Mouse (Mus musculus) brain, adult 2 months (tissue): Measurements from ENCODE around the gene Lpp.

Experiments used
- DNase-seq: peaks from one replicate; pipeline ENCODE4 v3.0.0; 2011; ENCODE audit warnings: low read depth, low spot score

Gene Lpp

GRCm38 (mm10) chr16:24622226-24623194 is 229.2 kb downstream of the Lpp start:
- no peak for DNase-seq

DNA sequence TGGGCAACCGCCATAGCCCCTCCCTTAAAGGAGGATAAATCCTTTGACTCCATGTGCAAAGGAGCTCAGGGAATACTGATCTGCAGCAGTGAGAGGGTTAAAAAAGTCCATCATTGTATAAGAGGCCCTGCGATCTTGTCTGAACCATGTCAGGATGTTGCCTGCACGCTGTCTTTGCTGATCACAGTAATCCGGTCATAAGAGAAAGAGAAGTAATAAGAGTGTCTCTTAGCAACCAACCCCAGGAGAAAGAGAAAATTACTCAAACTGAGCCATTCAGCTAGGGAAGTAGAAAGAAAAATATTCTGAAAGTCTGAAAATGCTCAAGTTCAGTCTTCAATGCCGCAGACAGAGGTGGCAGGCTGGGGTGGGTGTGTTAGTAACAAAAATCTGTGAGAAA is 231.0 kb downstream of the Lpp start:
- DNase-seq = peak; percentile 58

- peak; percentile 36 for DNase-seq
These were observed 232.3 kb downstream of the Lpp start for GRCm38 (mm10) chr16:24625576-24625975.

- no peak for DNase-seq
These were observed 235.5 kb downstream of the Lpp start for GRCm38 (mm10) chr16:24628779-24629178.

- no peak for DNase-seq
These were observed 236.2 kb downstream of the Lpp start for GRCm38 (mm10) chr16:24629218-24630172.

- peak; percentile 94 for DNase-seq
These were observed 242.1 kb downstream of the Lpp start for GRCm38 (mm10) chr16:24635381-24635919.

GRCm38 (mm10) chr16:24636894-24637293 is 243.6 kb downstream of the Lpp start:
- no peak for DNase-seq

GRCm38 (mm10) chr16:24641003-24641797 is 247.9 kb downstream of the Lpp start:
- DNase-seq = no peak

GRCm38 (mm10) chr16:24643024-24643635 is 249.8 kb downstream of the Lpp start:
- DNase-seq = no peak

DNA sequence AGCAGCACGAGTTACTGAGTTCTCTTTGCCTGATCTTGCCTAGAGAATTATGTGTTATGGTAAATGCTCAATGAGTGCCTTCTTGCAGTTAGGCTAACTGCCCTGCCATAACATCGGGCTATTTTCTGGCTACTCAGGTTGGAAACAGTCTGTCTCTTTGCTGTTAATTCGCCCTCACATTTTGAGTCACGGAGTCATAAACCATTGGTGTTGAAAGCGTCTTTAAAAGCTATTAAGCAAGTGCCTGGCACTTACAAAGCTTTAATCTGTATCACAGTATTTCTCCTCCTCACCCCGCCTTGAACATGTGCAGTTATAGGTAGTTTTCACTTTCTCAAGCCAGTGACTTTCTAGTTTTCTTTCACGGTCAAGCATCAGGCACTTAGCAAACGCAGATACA is 250.8 kb downstream of the Lpp start:
- no peak for DNase-seq

DNA sequence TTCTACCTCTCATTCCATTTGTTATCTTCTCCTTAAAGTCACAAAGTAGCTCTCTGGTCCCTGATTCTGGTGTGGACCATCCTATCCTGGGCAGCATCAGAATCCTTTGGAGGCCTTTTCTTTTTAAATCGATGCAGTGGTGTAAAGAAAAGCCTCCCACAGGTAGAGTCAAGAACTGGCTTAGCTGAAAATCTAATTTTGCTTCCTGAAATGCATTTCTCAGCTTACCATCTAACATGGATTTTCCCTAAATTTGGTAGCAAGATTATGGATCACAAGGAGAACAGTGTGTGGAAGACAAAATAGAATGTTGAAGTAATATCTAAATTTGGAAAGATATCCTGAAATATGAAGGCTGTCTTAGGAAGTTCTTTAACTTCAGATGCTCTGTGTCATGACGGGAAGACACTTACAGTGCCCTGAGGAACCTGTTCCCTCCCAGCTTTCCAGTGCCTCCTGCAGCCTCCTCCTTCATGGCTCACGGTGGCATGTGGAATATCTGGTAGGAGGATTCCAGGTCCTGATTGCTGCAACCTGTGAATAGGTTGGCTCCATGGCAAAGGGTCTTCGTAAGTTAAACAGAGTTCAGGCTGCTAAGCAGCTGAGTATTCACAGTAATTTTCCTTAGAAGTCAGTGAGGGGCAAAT is 251.6 kb downstream of the Lpp start:
- DNase-seq = no peak

- DNase-seq = no peak
These were observed 252.7 kb downstream of the Lpp start for GRCm38 (mm10) chr16:24645906-24646603.

- peak; percentile 48 for DNase-seq
These were observed 258.6 kb downstream of the Lpp start for GRCm38 (mm10) chr16:24651655-24652654.

DNA sequence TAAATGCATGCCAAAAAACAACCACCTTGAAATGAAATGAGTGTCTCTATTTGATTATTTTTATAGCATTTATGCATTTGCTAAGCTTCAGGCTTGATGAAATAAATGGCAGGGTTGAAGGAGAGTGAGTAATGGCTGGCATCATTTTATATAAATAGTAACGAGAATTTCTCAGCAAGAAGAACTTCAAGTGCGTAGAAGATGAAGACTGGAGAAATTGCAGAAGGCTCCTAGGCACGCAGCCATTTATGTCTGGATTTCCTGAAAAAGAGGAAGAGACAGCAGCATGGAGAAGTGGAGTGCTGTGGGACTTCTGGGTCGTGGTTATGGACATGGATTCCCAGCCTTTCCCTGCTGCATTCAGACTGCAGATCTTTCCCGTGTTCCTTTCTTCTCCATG is 259.7 kb downstream of the Lpp start:
- DNase-seq = peak; percentile 71

- DNase-seq = no peak
These were observed 261.8 kb downstream of the Lpp start for GRCm38 (mm10) chr16:24655116-24655515.

DNA sequence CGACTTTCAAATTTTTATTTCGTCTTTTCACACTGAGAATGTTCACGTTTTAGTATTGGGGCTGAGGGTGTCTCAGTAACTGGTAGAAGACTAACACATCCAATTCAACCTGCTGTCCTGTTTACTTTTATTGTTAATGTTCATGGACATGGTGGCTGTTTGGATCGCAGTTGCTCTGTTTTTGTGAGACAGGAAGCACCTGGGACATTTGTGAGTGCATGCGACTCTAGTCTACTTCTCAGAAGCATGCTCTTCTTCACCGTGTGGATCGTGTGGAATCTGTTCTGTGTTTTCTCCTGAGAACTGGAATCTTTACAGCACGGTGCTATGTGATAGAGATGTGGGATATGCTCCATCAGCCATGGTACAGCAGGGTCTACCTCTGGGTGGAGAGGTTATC is 262.7 kb downstream of the Lpp start:
- DNase-seq = no peak

DNA sequence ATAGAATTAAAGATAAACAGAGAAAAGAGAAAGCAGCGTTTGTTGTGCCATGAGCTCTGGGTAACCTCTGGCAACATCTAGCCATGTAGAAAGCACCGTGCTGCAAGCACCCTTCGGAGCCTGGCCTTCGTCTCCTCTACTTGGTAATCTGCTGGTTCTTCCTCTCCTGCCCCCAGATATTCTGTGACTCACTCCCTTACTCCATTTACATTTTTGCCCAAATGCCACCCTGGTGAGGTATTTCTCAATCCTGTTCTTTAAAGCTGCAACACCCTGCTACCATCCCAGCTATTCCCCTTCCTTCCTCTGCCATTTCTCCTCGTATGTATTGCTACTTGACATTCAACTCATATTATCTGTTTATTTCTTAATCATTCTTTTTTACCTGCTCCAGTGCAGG is 263.4 kb downstream of the Lpp start:
- DNase-seq = peak; percentile 45

- DNase-seq = no peak
These were observed 265.7 kb downstream of the Lpp start for GRCm38 (mm10) chr16:24659049-24659448.
